Mouse (Mus musculus): ENCODE measurements around the gene Zfp2. TPM values are rescaled to one million over a fixed set of nuclear protein-coding genes. Genes with fewer than 3 reads are reported as not detected.

Gene Zfp2
- polyA plus RNA-seq (2015; fragmentation: Illumina TruSeq; extraction: RNeasy Lipid Tissue Mini Kit (QIAGEN cat#74804); ENCODE audit: insufficient read depth, low read depth, low replicate concordance): 1.4 TPM

GRCm38 (mm10) chr11:50915671-50916320 is at the start of gene Zfp2:
Gene Zfp2, minus strand, starts transcription at chr11:50916165.

GRCm38 (mm10) chr11:50953665-50954064 is 37.7 kb upstream of the Zfp2 start, which contains the start of gene Prop1:
Gene Prop1, minus strand, starts transcription at chr11:50953765.

GRCm38 (mm10) chr11:50943506-50943905 is 27.5 kb upstream of the Zfp2 start, which contains the start of gene 4933414I15Rik:
Gene 4933414I15Rik, minus strand, starts transcription at chr11:50943765.

GRCm38 (mm10) chr11:50931451-50931866 is 15.5 kb upstream of the Zfp2 start, which contains the start of gene Zfp354b:
Gene Zfp354b, minus strand, starts transcription at chr11:50931633.

GRCm38 (mm10) chr11:50887390-50888128 is 28.4 kb downstream of the Zfp2 start, which contains the start of gene Zfp454:
Gene Zfp454, minus strand, starts transcription at chr11:50887651.

GRCm38 (mm10) chr11:50850177-50850735 is 65.7 kb downstream of the Zfp2 start, which contains the start of gene Grm6:
Gene Grm6, plus strand, starts transcription at chr11:50850685.

Other genes with a start within 250 kb of the Zfp2 start
- gene Zfp354c, start 88.4 kb downstream of the Zfp2 start, polyA plus RNA-seq (2015; fragmentation: Illumina TruSeq; extraction: RNeasy Lipid Tissue Mini Kit (QIAGEN cat#74804); ENCODE audit: insufficient read depth, low read depth, low replicate concordance): 1.6 TPM
- not detected for gene Zfp879, start 74.6 kb downstream of the Zfp2 start, polyA plus RNA-seq (2015; fragmentation: Illumina TruSeq; extraction: RNeasy Lipid Tissue Mini Kit (QIAGEN cat#74804); ENCODE audit: insufficient read depth, low read depth, low replicate concordance)
- not detected for gene Grm6, start 65.5 kb downstream of the Zfp2 start, polyA plus RNA-seq (2015; fragmentation: Illumina TruSeq; extraction: RNeasy Lipid Tissue Mini Kit (QIAGEN cat#74804); ENCODE audit: insufficient read depth, low read depth, low replicate concordance)
- 0.55 TPM for gene Zfp454, start 28.5 kb downstream of the Zfp2 start, polyA plus RNA-seq (2015; fragmentation: Illumina TruSeq; extraction: RNeasy Lipid Tissue Mini Kit (QIAGEN cat#74804); ENCODE audit: insufficient read depth, low read depth, low replicate concordance)
- gene Zfp354b, start 15.5 kb upstream of the Zfp2 start, polyA plus RNA-seq (2015; fragmentation: Illumina TruSeq; extraction: RNeasy Lipid Tissue Mini Kit (QIAGEN cat#74804); ENCODE audit: insufficient read depth, low read depth, low replicate concordance): 0.65 TPM
- not detected for gene 4933414I15Rik, start 27.6 kb upstream of the Zfp2 start, polyA plus RNA-seq (2015; fragmentation: Illumina TruSeq; extraction: RNeasy Lipid Tissue Mini Kit (QIAGEN cat#74804); ENCODE audit: insufficient read depth, low read depth, low replicate concordance)
- not detected for gene Prop1, start 37.6 kb upstream of the Zfp2 start, polyA plus RNA-seq (2015; fragmentation: Illumina TruSeq; extraction: RNeasy Lipid Tissue Mini Kit (QIAGEN cat#74804); ENCODE audit: insufficient read depth, low read depth, low replicate concordance)
- not detected for gene Olfr1378, start 50.4 kb upstream of the Zfp2 start, polyA plus RNA-seq (2015; fragmentation: Illumina TruSeq; extraction: RNeasy Lipid Tissue Mini Kit (QIAGEN cat#74804); ENCODE audit: insufficient read depth, low read depth, low replicate concordance)
- not detected for gene Olfr1377, start 65.8 kb upstream of the Zfp2 start, polyA plus RNA-seq (2015; fragmentation: Illumina TruSeq; extraction: RNeasy Lipid Tissue Mini Kit (QIAGEN cat#74804); ENCODE audit: insufficient read depth, low read depth, low replicate concordance)
- not detected for gene Olfr51, start 87.4 kb upstream of the Zfp2 start, polyA plus RNA-seq (2015; fragmentation: Illumina TruSeq; extraction: RNeasy Lipid Tissue Mini Kit (QIAGEN cat#74804); ENCODE audit: insufficient read depth, low read depth, low replicate concordance)
- not detected for gene Olfr54, start 98.1 kb upstream of the Zfp2 start, polyA plus RNA-seq (2015; fragmentation: Illumina TruSeq; extraction: RNeasy Lipid Tissue Mini Kit (QIAGEN cat#74804); ENCODE audit: insufficient read depth, low read depth, low replicate concordance)
- gene Olfr1375, start 131.9 kb upstream of the Zfp2 start, polyA plus RNA-seq (2015; fragmentation: Illumina TruSeq; extraction: RNeasy Lipid Tissue Mini Kit (QIAGEN cat#74804); ENCODE audit: insufficient read depth, low read depth, low replicate concordance): not detected
- 3.0 TPM for gene Zfp354a, start 143.1 kb upstream of the Zfp2 start, polyA plus RNA-seq (2015; fragmentation: Illumina TruSeq; extraction: RNeasy Lipid Tissue Mini Kit (QIAGEN cat#74804); ENCODE audit: insufficient read depth, low read depth, low replicate concordance)

Measured in pancreas, adult 10 weeks (tissue).